Mouse (Mus musculus) gastrocnemius, postnatal 25 days (tissue): Measurements from ENCODE around the gene AA467197. TPM values are rescaled to one million over a fixed set of nuclear protein-coding genes. Genes with fewer than 3 reads are reported as not detected.

ENCODE experiments used
- DNase-seq: peaks from one replicate; pipeline ENCODE4 v3.0.0; 2022
- total RNA-seq, 2 experiments: library from RNA; stranded (reverse); gene quantifications; 1 replicate in 1 of 2; 2 replicates in 1 of 2; pipeline ENCODE4 v1.2.3; 2021

Gene AA467197
- total RNA-seq, 2 experiments from 2014 or later = not detected

DNA sequence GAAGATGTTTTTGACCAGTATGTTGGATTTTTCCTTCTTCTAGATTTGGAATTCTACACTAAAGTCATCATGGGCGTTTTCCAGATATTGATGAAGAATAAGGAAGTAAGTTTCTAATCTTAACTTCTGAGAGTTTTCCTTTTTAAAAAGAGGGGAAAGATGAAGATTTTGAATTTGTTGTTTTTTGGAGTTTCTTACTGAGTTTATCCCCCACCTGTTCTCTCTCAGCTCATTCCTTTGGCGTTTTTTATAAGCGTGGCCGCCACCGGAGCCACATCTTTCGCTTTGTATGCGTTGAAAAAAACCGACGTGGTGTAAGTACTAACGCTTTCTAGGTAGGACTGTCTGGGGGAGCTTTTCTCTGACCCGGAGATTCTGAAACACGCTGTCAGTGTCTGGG is 1.2 kb downstream of the AA467197 start:
- DNase-seq = no peak

DNA sequence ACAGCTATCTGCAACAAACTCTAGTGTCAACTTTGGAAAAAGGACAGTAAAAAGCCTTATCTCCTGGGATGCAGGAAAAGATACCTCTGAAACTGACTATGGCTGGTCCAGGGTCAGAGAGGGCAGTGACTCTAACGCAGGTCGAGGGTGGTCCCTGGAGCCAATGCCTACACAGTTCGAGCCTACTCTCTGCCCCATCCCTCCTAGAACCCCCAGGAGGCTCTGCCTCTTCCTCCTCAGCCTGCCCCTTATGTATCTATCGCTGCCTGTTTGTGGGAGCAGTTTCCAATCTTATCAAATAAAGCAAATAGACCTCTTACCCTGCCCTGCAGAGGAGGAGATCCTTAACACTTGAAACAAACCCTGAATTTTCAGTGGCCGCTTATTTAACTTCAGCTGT is 1.9 kb downstream of the AA467197 start:
- DNase-seq = no peak

DNA sequence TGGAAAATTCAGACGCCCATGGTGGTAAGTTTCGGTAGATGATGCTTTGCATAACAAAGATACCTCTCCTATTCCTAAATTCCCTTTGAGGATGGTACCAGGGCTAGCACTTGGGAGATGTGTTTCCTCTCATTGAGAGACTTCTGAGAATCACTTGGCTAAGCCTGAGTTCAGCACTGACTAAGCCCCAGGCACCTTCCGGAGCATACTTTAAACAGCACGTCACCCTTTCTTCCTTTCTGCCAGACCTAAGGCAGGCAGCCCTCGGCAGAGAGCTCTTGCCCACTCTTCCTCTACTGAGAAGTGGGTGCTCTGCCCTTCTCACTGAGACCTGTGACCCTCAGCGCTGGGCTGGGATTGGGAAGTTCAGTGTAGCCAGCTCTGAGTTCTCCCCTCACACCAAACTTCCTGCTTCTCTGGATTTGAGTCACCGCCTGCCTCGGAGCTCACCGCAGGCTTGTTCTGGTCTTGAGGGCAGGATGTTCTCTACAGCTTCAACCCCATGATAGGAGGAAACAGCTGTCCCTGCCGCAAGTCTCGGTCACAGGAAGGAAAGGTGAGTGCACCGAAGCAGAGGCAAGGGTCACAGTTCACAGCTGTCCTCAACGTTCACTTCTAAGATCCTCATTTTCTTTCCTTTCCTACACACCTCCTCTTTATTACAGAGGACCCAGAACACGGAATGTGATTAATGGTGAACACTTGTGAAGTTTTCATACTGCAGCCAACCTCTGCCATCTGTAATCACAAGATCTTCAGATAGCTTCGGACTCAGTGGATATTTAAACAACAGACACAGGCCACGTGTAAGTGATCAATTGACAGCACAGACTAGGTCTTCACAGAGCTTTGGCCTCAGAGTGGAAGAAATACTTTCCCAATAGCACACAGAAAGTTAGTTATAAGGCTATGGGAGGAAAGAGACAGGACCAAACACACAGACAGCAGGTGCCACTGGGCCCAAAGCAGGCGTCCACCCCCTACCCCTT is 15.6 kb downstream of the AA467197 start:
- peak; percentile 25 for DNase-seq

DNA sequence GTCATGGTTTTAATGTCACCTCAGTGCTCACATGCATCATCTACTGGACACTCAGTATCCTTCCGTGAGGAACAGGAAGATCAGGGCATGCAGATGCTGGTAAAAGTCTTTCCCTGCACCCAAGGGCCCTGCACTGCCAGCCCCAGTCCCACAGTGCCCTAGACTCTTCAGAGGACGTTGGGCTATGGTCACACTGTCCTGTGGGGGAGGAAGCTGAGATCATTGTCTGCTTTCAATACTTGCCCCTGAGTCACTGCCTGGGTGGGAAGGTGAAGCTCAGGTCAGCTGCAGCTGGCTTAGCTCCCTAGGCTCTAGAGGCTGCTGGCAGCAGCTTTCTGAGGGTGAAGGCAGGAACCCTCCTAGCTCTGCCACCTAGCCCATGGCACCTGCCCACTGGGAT is 19.3 kb downstream of the AA467197 start:
- DNase-seq = no peak

DNA sequence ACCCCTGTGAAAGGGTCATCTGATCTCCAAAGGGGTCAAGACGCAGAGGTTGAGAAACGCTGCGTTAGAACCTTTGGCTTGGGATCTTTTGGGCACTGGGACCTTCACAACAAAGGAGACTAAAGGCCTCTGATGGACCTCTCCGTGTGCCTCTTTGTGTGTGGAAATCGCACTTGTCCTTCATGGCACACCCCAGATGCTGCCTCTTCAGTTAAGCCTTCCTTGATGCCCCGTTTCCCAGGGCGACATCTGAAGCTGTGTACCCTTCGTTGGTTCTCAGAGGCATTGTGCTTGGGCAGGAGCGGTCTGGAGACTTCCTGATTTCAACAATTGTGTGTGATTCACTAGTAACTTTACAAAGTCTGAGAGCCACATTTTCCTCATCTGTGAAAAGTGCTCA is 20.0 kb downstream of the AA467197 start:
- DNase-seq = no peak

DNA sequence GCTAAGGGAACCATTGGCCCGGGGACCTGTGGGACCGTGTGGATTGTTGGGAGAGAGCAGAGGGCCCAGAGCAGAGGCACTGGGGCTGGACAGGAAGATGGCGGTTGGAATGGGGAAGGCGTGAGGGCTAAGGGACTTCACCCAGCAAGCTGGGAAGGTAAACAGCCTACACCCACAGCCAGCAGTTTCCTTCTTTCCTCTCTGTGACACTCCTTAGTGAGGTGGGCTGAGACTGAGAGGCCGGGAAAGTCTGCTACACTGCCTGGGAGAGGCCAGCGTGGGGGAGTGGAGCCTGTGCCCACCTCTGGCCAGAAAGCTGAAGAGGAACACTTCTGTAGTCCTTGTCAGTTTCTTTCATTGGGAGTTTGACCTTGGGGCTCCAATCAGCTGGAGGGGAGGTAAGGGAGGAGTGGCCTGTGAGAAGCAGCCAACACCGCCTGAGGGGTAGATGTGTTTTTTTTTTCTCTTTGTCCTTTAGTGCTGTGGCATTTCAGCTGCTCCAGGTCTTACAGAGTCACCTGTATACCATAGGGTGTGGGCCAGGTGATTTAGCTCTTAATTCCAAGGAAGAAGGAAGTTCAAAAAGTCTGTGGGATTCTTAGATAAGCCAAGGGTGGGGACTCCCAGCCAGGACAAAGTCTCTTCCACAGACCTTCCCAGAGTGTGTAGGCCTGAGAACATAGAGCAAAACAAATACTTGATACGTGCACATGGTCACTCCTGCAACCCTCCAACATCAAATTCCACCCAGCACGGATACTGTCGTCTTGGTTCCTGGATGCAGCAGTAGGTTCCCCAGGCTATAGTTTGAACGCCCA is 21.1 kb downstream of the AA467197 start:
- no peak for DNase-seq

DNA sequence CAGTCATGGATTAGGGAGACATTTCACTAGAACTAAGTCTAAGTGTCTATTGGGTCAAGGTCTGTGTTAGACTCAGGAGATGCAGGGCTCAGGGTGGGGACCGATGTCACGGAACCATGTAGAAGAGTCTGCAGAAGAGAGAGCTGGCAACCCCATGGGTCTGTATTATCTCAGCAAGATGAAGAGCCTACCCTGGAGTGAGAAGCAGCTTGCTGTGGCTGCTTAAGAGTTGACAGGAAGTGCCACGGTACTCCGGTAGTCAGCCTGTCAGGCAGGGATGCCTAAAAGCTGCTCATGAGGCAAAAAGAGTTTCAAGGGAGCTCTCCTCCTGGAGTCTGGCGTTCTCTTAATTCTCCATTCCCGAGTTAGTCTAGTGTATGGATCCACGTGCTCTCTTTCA is 23.0 kb downstream of the AA467197 start:
- no peak for DNase-seq

DNA sequence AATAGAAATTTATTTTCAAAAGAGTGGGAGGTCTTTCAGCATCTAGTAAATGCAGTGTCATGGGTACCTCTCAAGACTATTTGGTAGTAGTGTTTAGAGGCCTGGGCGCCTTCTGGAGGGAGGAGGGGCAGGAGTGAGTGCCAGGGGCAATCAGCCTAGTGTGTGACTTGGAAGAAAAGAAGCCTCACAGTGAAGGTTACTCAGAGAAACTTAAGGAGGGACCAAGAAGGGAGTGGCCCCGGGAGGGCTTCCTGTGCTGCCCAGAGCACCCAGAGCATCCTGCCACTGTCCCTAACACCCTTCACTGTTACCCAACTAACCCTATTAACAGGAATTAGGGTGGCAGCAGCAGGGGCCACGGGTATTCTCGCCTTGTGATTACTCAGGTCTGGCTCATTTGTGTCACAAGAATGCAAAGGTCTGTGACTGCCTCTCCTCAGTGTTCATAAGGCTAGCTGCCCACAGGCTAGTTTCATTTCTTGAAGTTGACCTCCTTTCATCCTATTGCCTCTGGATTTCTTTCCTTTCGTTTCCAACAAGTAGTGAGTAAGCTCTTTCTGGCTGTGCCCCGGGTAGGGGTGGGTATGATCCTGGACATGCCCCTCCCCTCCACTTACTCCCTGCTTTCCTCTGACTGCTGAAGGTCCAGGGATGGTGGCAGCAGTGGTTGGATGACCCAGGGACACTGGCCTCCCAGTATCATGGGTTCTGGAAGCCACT is 28.6 kb downstream of the AA467197 start:
- DNase-seq = no peak

DNA sequence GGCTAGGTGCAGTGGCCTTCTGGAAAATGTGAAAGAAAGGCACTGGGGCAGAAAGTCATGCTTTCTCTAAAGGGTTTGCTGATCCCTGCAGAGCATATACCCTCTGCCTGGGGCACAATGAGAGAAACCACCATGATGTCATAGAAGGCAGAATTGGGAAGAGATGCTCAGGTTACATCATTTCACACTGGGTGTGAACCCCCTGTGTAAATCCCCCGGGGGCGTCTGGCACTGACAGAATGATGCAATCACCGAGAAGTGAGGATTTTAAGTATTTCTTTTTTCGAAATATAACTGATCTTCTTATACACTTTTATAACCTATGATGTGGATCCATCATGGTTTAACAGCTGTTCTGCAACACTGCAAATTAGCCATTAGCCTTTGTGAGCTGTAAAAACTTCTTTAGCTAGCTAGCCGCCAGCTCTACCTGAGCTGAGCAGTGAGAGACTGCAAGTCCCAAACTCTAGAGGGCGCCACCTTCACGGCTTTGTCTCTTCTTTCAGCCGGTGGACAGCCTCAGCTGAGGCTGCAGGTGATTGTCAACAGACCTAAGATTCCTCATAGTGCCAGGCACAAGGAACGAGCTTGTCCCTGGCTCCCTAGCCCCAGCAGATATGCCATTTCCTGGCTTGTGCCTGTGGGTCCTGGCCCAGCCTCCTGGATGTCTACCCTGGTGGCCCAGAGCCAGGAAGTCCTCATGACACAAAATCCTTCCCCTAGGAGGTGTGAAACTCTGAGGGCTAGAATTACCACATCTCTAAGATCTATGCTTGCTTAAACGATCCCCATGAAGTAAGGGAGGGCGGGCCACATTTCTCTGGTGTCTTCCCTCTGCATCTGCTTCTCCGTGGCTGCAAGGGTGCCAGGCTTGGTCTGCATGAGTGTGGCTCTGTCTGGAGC is 29.4 kb downstream of the AA467197 start:
- DNase-seq = no peak

DNA sequence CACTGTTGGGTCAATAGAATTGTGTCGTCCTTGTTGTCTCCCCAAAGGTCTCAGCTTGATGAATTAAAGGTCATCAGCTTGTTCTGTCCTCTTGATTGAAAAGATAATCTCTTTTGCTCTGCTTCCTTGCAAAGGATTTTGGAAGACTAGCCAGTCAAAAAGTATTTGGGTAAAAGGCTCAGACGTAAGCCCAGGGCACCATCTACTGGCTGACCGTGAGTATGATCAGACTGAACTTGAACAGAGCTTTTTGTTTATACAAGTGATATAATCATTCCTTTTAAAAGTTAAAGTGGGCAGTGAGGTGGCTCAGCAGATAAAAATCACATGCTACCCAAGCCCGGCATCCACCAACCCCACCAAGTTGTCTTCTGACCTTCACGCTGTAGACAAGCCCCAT is 31.1 kb downstream of the AA467197 start:
- DNase-seq = no peak

DNA sequence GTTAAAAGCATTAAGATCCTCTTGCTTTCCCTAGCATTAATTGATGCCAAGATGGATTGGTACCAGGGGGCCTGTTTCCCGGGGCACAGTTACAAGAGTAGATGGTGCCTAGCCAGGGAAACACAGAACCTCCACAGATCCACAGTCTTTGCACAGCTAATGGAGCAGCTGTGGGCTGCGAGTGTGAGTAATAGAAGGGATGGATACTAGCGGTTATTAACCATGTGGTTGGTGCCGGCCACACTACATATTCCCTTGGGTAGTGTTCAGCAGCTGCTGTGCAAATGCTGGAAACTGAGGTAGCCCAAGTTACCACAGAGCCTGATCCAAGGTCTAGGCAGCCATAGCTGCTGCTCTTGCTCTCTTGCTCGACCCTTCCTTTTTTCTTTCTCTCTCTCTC is 34.9 kb downstream of the AA467197 start:
- no peak for DNase-seq

DNA sequence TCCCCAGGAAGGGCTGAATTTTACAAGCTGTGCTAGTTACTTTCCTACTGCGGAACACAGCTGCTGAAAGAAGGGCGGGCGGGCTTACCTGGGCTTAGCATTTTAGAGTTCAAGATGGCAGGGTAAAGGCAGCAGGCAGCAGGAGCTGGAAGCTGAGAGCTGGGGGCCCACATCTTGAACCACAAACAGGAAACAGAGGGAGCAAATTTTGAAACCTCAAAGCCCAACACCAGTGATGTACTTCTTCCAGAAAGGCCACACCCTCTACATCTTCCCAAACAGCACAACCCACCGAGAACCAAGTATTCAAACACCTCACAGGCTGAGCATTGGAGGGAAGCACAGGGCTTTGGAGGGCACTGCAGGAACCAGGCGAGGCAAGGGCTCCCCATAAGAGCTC is 36.1 kb downstream of the AA467197 start:
- DNase-seq = no peak

DNA sequence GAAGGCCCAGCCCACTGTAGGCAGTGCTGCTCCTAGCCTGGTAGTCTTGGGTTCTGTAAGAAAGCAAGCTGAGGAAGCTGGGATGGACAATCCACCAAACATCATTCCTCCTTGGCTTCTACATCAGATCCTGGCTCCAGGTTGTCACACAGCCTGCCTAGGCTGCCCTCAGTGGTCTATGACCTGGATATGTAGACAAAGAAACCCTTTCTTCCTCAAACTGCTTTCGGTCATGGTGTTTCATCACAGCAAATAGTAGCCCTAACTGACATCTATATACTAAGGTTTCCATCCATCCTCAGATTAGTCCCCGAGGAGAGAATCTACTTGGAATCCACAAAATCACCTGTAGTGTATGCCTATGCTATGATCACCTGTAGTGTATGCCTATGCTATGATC is 38.3 kb downstream of the AA467197 start:
- no peak for DNase-seq

DNA sequence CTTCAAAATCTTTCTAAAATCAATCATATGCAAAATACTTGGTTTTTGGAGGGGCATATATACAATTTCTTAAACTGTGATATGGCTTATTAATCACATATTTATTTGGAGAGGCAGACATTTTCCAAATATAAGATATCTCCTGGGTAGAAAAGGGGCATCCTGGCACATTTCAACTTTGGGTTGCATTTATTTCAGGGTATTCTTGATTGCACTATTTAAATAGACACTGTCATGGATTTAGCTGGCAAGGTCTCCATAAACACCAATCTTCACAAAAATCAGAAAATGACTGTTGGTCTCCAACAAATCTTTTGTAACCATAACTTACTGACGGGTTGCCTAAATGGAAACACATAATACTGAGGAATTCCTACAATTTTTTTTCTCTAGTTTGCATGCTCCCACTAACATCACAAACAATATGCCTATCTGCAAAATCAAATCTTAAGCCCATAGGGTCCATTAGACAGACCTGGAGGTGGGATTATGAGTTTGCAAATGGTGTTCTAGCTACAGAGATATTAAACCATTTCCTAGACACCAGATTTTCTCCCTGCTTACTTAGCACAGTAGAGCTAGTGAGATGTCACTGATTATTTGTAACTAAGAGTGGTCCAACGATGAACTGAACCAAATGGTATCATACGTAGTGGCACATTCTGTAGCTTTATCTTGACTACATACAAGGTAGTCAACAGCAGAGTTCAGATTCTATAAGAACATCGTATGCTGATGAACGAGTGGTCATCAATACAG is 44.8 kb downstream of the AA467197 start:
- no peak for DNase-seq

DNA sequence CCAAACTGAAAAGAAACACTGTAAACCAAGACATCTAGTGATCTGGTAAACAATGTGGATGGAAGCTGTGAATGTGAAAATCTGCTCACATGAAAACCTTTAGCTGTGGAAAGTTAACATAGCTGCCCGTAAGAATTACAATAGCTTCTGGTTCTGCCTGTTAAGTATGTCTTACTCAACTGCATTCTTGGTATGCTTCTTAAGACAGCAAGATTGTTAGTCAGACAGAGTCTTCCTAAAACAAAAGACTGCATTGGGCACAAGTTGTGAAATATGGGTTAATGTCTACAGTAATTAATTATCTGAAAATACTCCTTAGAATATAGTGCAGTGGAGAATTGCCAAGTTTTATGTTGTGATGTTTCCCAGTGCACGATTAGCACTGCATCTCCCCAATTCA is 45.7 kb downstream of the AA467197 start:
- DNase-seq = no peak

DNA sequence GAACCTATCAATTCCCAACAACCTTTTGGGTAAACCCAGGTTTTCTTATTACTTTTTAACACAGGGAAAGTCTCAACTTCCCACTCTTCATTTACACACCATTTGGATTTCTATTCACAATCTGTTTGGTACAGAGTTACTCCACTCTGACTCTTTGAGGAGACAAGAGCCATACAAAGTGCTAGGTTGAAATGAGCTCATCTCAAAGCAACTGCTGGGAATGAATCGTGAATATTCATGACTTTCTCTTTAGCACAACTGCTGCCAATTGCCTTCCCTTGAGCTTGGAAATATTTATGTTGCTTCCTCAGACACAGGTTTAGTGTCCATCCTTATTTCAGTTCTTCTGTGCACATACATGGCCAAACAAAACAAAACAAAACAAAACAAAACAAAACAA is 46.9 kb downstream of the AA467197 start:
- DNase-seq = no peak

DNA sequence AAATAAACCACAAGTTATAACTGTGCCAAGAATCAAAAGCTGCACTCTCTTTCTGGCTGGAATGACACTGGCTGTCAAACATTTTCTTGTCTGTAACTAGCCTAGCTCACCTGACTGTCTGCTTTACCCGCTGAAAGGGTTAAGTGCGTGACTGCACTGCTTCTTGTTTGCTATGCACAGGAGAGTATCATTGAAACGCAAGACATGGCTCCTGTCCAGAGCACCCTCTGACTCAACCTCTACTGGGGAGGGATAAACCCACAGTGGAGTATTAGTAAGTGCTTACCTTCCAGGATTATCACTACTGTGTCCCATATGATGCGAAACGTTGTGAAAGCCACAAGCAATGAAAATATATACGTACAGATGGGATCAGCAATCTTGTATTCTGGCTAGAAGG is 49.9 kb downstream of the AA467197 start:
- DNase-seq = no peak
